Mouse (Mus musculus): ENCODE measurements around the gene Fbxl19.

Gene Fbxl19

GRCm38 (mm10) chr7:127785308-127785707 lies 41.0 kb downstream of the Fbxl19 start, which contains the start of gene Gm49388:
Gm49388 (plus strand) TSS chr7:127785608.
- in situ Hi-C loops (cut with MboI; ENCODE audit: low pct_unique_long_range_greater_than_20kb in 1 of 2, low sequenced_read_pairs in 2 of 2, unreplicated experiment in 1 of 2), result no loop called here

DNA sequence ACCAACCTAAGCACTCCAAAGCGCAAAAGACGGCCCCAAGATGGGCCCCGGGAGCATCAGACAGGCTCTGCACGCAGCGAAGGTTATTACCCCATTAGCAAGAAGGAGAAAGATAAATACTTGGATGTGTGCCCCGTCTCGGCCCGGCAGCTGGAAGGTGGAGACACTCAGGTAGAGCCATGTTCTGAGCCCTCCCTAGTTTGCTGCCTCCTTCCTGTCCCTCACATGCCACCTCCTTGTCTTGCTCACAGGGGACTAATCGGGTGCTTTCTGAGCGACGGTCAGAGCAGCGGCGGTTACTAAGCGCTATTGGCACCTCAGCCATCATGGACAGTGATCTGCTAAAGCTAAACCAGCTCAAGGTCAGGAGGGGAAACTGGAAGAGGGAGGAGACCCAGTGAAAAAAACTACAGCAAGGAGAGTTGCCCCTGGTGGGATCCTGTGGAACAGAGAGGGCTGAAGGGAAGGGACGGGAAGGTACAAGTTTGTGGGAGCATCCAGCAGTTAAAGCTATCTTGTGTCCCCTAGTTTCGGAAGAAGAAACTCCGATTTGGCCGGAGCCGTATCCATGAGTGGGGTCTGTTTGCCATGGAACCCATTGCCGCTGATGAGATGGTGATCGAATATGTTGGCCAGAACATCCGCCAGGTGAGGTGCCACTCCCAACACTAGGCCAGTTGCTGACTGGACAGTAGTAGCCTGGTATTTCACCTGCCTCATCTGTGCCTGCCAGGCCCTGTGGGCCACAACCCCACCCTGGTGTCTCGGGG lies 52.9 kb downstream of the Fbxl19 start:
- in situ Hi-C loops (cut with MboI; ENCODE audit: low pct_unique_long_range_greater_than_20kb in 1 of 2, low sequenced_read_pairs in 2 of 2, unreplicated experiment in 1 of 2), result no loop called here

GRCm38 (mm10) chr7:127798591-127798990 lies 54.2 kb downstream of the Fbxl19 start:
- in situ Hi-C loops (cut with MboI; ENCODE audit: low pct_unique_long_range_greater_than_20kb in 1 of 2, low sequenced_read_pairs in 2 of 2, unreplicated experiment in 1 of 2), result no loop called here

GRCm38 (mm10) chr7:127799211-127799610 lies 54.9 kb downstream of the Fbxl19 start:
- in situ Hi-C loops (cut with MboI; ENCODE audit: low pct_unique_long_range_greater_than_20kb in 1 of 2, low sequenced_read_pairs in 2 of 2, unreplicated experiment in 1 of 2), result no loop called here

DNA sequence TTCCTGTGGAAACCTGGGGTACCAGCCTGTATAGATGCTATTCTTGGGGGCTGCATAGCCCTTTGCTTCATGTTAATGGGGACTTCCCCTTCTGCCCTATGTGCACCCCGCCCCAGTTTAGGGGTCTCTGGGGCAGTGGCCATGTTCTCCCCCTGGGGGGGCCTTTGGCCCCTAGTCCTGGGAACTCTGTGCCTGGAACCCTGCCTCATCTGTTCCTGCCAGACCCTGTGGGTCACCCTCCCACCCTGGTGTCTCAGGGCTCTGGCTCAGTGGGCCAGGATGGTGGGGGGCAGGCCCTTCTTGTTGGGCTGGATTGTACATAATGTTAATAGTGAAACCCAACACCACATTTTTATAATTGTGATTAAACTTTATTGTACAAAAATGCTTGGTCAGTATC lies 55.4 kb downstream of the Fbxl19 start:
- in situ Hi-C loops (cut with MboI; ENCODE audit: low pct_unique_long_range_greater_than_20kb in 1 of 2, low sequenced_read_pairs in 2 of 2, unreplicated experiment in 1 of 2), result no loop called here

- in situ Hi-C loops (cut with MboI; ENCODE audit: low pct_unique_long_range_greater_than_20kb in 1 of 2, low sequenced_read_pairs in 2 of 2, unreplicated experiment in 1 of 2), result no loop called here
These were observed 56.2 kb downstream of the Fbxl19 start, which contains the start of gene Hsd3b7 for GRCm38 (mm10) chr7:127800435-127801009. Hsd3b7 (plus strand) TSS chr7:127800604.

DNA sequence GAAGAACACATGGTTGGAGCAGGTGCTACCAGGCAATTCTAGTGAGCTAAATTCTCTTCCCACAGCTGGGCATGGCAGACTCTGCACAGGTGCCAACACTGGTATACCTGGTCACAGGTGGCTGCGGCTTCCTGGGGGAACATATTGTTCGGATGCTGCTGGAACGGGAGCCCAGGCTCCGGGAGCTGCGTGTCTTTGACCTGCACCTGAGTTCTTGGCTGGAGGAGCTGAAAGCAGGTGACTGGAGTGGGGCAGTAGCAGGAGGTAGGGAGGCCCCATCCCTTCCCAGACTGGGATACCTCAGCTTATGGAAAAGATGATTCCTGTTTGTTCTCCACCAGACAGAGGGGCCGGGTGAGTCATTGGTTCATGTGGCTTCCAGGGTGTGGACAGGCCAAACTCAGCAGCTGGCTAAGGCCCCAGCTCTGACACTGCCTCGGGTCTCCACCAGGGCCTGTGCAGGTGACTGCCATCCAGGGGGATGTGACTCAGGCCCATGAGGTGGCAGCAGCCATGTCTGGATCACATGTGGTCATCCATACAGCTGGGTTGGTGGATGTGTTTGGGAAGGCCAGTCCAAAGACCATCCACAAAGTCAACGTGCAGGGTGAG lies 56.8 kb downstream of the Fbxl19 start:
- in situ Hi-C loops (cut with MboI; ENCODE audit: low pct_unique_long_range_greater_than_20kb in 1 of 2, low sequenced_read_pairs in 2 of 2, unreplicated experiment in 1 of 2), result no loop called here

GRCm38 (mm10) chr7:127802313-127802712 lies 58.0 kb downstream of the Fbxl19 start:
- in situ Hi-C loops (cut with MboI; ENCODE audit: low pct_unique_long_range_greater_than_20kb in 1 of 2, low sequenced_read_pairs in 2 of 2, unreplicated experiment in 1 of 2), result no loop called here

DNA sequence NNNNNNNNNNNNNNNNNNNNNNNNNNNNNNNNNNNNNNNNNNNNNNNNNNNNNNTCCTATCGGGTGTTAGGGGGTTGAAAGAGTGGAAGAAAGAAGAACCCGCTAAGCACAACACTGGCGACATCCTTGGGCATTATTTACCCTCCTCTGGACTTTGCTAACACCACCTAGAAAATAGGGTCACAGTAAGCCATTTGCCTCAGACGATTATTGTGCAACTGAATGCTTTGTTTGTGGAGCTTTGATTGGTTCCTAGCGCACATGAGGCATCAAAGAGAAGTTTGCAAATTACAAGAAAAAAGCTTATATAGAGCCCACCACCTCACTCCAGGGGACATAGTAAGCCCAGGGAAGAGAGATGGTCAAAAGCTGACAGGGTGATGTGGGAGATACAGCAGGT lies 64.5 kb downstream of the Fbxl19 start:
- in situ Hi-C loops (cut with MboI; ENCODE audit: low pct_unique_long_range_greater_than_20kb in 1 of 2, low sequenced_read_pairs in 2 of 2, unreplicated experiment in 1 of 2), result no loop called here

- in situ Hi-C loops (cut with MboI; ENCODE audit: low pct_unique_long_range_greater_than_20kb in 1 of 2, low sequenced_read_pairs in 2 of 2, unreplicated experiment in 1 of 2), result no loop called here
These were observed 65.5 kb downstream of the Fbxl19 start for GRCm38 (mm10) chr7:127809846-127810245.

- in situ Hi-C loops (cut with MboI; ENCODE audit: low pct_unique_long_range_greater_than_20kb in 1 of 2, low sequenced_read_pairs in 2 of 2, unreplicated experiment in 1 of 2), result no loop called here
These were observed 66.3 kb downstream of the Fbxl19 start for GRCm38 (mm10) chr7:127810650-127811049.

DNA sequence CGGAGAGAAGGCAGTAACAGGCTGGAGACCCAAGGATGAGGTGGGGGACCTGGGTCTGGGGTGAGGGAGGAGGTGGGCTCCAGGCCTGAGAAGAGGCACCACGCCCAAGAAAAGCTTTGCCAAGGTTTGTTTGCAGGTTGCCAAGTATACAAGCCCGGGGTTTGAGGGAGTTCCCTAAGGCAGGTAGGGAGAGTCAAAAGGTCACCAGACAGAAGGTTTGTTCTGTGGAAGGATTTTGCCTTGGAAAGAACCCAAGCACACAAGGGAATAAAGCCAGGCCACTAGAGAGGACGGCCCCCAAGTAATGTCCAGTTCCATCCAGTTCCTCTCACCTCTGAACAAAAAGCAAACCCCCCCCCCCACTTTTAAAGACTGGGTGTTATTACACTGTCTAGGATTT lies 66.9 kb downstream of the Fbxl19 start:
- in situ Hi-C loops (cut with MboI; ENCODE audit: low pct_unique_long_range_greater_than_20kb in 1 of 2, low sequenced_read_pairs in 2 of 2, unreplicated experiment in 1 of 2), result no loop called here

DNA sequence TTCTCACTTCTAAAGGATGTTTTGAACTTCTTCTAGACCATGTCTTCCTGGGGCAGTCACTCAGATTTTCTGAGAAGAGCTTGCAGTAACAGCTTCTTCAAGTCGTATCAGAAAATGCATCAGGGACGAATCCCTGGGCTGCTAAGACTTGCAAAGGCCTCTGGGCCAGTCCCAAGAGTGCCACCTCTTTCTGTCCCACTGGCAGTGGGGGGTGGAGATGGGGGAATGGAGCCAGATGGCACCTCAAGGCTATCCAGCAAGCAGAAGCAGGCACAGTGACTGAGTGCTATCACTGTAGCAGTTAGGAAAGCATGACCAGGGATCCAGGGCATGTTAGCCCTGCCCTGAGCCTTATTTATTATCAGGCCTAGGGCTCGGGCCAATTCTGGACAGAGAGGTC lies 67.9 kb downstream of the Fbxl19 start:
- in situ Hi-C loops (cut with MboI; ENCODE audit: low pct_unique_long_range_greater_than_20kb in 1 of 2, low sequenced_read_pairs in 2 of 2, unreplicated experiment in 1 of 2), result no loop called here

DNA sequence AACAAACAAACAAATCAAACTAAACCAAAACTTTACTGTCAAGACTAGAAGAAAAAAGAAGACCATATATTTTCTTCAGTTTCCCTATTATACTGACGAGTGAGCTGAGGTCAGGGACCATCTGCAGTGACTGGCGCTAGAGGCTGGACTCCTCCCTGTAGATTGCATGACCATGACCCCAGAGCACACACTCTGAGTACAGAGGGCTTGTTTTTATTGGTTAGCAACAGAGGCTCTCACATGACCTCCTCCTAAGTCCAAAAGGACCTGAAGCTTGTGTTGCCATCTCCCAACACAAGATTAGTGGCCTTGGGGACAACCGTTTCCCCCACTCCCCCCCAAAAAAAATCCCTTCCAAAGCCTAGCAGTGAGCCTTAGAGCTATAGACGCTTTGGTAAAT lies 69.5 kb downstream of the Fbxl19 start:
- in situ Hi-C loops (cut with MboI; ENCODE audit: low pct_unique_long_range_greater_than_20kb in 1 of 2, low sequenced_read_pairs in 2 of 2, unreplicated experiment in 1 of 2), result no loop called here

GRCm38 (mm10) chr7:127814241-127814921 lies 70.0 kb downstream of the Fbxl19 start:
- in situ Hi-C loops (cut with MboI; ENCODE audit: low pct_unique_long_range_greater_than_20kb in 1 of 2, low sequenced_read_pairs in 2 of 2, unreplicated experiment in 1 of 2), result no loop called here

DNA sequence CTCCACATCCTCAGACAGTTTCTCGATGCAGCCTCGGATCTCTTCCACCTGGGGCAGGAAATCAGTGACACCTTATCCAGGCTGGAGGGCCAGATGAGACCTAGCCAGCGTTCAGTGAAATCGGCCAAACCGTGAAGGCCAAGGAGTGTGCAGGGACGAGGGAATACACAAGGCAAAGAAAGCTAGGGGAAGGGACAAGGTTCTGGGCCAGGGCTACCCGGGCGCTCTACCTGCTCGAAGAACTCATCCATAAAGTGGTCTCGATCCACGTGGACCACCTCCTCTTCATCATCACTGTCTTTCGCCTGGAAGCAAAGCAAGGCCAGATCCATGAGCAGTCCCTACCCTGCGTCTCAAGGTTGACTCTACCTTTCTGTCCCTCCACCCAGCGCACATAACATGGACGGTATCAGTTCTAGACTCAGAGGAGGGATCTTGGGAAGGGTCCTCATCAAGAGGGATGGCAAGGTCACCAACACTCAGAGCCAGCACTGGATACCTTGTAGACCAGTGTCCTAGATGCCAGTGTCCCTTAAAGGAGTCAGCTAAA lies 70.8 kb downstream of the Fbxl19 start:
- in situ Hi-C loops (cut with MboI; ENCODE audit: low pct_unique_long_range_greater_than_20kb in 1 of 2, low sequenced_read_pairs in 2 of 2, unreplicated experiment in 1 of 2), result no loop called here

- in situ Hi-C loops (cut with MboI; ENCODE audit: low pct_unique_long_range_greater_than_20kb in 1 of 2, low sequenced_read_pairs in 2 of 2, unreplicated experiment in 1 of 2), result no loop called here
These were observed 71.8 kb downstream of the Fbxl19 start for GRCm38 (mm10) chr7:127815954-127816821.

DNA sequence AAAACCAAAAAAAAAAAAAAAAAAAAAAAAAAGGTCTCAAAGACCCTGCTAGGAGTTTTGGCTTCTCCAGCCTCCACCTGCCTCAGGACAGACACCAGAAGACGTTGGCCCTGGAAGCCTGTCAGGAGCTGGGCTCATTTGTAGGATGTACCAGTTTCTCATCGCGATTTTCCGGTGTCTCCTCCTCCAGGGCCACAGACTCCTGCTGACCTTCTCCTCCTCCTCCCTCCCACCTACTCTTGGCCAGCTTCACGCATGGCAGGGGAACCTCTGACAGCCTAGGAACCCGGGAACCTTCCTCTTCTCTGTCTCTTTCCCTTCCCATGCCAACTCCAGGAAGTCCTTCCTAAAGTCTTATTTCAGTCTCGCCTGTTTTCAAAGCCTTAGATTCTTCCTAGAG lies 72.7 kb downstream of the Fbxl19 start:
- in situ Hi-C loops (cut with MboI; ENCODE audit: low pct_unique_long_range_greater_than_20kb in 1 of 2, low sequenced_read_pairs in 2 of 2, unreplicated experiment in 1 of 2), result no loop called here
